Mouse (Mus musculus) adrenal gland, postnatal 4 days (tissue): ENCODE results near the gene Cdc42bpa. TPM values are rescaled to one million over a fixed set of nuclear protein-coding genes. Genes with fewer than 3 reads are reported as not detected.

Source experiments
- DNase-seq, 2 experiments: peaks; one replicate each; pipeline ENCODE4 v3.0.0; 2021 to 2022; ENCODE audit warnings: low spot score in 2 of 2, mixed read lengths in 2 of 2
- total RNA-seq, 2 experiments: library from RNA; stranded (reverse); gene quantifications; 2 replicates each; pipeline ENCODE4 v1.2.3; 2021

The Cdc42bpa gene
- total RNA-seq, 2 experiments from 2014 or later: 58.1 to 70.9 TPM

DNA sequence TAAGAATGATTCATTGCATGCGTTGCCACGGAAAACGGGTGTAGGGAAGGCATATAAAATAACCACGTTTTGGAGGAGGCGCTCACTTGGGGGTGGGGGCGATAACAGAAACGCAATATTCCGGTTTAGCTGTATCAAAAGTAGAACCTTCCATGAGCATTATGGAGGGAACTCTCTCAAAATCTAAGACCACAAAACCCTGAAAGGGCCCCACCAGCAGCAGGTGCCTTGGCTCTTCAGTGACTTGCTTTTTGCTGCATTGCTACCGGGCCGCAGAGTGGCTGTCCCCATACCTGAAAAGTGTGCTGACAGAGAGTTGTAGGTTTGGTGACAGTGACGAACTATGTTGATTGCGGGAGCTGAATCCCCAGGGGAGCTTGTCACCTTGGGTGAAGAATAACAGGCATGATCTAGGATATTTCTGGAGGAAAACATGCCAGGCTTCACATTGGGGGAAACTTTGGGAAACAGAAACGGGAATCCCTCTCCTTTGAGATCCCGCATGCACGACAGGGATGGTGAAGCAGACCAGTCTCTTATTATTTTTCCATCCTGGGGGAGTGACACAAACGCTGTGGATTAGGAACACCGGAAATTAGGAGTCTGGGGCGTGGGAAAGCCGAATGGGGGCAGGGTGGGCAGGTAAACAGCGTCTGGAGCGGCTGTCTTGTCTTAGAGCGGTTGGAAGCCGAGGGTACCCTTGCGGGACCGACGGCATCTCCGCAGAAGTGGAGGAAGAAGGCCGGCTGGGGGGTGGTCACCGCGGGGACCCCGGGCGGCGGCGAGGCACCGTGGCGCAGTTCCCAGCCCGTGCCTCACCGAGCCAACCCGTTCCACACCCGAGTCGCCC lies 1.2 kb upstream of the Cdc42bpa start:
- DNase-seq: peak in 1 of 2 experiments; percentile 22

DNA sequence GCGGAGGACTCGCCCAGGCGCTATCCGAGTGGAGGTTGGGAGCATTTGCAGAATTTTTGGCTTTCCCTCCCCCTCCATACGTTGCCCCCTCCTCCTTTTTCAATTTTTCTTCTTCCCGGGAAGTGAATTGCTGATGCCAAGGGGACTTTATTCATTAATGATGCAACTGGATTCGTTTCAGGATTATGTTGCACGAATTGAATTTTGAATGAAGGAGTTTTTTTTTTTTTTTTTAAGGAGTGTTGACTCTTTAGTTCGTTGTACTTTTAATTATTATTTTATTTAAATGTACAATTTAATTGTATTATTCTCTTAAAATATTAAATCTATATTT lies 238 bp downstream of the Cdc42bpa start:
- DNase-seq: no peak

DNA sequence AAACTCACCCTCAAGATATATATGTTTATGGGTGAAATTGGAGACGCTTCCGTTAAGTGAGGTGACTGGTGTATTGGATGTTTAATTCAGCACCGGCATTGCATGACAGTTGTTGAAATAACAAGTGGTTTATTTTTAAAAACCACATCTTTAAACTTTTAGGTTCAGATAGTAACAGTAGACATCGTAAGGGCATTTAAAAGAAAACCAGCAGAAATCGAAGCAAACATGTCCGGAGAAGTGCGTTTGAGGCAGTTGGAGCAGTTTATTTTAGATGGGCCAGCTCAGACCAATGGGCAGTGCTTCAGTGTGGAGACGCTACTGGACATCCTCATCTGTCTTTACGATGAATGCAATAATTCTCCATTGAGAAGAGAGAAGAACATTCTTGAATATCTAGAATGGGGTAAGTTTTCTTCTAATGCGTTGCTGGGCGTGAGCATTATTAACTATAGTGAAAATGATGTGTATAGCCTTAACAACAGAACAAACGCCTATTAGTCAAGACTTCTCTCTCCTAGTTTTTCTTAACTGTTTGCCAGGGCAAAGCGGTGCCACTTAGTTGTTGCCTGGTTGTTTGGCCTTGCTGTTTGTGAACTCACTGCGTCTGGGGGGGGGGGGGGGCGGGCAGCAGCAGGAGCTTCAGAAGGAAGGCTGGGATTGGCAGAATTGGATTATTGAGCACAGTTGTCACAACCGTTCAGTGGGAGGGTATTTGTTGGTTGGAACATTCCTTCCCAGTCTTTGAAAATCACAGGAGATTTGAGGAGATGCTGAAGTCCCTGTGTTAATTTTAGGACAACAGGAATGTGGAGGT lies 818 bp downstream of the Cdc42bpa start:
- no peak for DNase-seq

DNA sequence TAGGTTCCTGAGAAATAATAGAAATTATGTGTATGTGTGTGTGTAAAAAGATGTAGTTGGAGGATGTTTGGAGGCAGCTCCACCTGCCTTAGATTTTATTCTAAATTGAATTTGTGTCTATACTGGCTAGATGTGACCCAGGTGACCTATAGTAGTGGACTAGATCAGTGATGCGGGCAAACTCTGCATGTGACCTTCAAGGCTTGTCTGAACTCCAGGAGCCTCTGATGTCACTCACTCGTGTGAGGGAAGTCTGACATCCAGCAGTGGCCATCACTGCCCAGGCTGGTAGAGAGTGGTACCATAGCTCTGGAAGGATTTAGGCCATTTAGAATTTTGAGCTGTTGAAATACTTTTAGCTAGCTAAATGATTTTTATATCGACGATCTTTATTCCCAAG lies 1.5 kb downstream of the Cdc42bpa start:
- DNase-seq: no peak

DNA sequence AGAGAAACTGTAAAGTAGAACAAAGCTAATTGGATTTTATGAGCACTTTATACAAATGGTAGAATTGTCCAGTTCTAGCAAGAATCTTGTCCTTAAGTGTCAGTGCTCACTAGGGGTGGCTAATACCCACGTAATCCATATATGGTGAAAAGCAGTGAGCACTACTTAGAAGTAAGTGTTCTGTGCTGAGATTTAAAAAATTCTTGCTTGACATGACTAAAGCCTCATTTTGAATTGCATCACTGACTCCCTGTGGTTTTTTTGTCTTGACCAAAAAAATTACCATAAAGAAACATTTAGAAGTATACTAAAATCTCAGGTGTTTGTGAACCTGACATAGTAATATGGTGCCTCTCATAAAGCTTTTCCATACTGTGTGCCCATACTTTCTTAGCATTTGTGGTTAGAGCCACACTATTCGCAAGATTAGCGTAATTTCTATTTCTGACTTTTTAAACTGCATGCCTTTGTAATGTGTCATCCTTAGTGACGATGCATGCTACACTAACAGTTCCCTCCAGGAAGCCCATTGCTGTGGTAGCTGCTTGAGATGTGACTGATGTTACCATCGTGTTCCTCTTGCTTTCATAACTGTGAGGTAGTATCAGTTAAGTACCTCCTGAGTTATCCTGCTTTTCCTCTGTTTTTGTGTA lies 9.6 kb downstream of the Cdc42bpa start:
- no peak for DNase-seq

DNA sequence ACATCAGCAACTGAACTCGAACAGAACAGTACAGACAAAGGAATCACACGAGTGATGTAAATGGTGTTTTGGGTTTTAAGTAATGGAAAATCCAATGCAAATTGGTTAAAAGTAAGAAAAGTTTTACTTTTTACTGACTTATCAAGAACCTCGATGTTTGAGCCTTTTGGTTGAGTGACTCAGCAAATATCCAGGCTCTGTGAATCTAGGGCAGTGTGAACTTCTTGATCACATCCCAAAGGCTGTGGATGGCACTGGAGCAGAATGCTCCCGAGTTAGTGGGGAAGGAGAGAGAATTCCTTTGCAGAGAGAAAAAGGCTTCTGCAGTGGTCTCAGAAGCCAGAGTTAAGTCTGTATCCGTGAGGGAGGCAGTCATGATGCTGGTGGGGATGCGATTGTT lies 14.7 kb downstream of the Cdc42bpa start:
- no peak for DNase-seq

DNA sequence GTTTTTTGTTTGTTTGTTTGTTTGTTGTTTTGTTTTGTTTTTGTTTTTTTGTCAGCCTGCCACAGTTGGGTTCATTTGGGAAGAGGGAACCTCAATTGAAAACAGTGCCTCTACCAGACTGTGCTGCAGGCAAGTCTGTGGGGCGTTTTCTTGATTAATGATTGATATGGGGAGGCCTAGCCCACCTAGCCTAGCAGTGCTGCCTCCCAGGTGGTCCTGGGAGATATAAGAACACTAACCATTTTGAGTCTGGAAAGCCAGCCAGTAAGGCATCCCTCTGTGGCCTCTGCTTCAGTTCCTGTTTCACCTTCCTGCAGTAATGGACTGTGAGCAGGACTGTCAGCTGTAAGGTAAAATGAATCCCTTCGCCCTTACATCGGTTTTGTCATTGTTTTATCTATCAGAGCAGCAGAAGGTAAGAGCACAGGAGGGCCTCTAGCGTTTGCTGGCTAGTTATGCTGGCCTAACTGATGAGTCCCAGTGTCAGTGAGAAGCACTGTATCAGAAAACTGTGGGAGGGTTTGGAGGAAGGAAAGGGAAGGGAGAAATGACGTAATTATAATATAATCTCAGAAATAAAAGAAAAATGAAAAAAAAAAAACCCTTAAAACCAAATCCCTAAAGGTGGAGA lies 15.5 kb downstream of the Cdc42bpa start:
- no peak for DNase-seq

DNA sequence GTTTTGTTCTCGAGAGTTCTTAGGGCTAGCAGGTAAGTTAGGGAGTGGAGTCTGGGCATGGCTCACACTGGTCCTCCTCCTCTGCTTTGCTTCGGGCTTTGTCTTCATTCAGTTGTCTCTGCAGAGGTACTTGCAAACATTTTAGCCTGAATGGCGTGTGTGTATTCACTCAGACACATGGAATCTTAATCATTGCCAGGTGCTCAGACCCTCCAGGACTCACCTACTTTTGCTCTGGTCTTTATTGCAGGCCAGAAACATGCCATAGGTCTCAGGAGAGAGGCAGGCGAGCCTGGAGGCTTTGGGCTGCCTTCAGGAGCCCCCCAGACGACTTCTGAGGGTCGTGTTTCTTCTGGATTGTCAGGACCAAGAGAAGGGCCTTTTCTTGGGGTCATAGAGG lies 17.2 kb downstream of the Cdc42bpa start:
- DNase-seq: no peak

DNA sequence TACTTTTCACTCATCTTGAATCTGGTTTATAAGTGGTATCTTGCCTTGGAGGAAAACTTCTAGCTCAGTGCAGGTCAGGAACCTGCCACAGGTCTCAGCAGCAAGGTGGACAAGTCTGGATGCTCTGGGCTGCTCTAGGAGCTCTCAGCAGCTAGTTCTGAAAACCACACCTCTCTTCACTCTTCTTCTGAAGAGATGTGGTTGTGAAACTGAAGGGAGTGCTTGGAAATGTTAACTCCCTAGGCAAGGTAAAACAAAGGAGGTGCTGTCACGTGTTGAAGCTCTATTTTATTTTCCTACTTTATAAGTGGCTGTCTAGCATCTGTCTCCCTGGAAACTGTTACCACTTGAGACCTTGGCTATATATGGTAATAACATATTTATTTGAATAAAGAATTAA lies 18.5 kb downstream of the Cdc42bpa start:
- no peak for DNase-seq

DNA sequence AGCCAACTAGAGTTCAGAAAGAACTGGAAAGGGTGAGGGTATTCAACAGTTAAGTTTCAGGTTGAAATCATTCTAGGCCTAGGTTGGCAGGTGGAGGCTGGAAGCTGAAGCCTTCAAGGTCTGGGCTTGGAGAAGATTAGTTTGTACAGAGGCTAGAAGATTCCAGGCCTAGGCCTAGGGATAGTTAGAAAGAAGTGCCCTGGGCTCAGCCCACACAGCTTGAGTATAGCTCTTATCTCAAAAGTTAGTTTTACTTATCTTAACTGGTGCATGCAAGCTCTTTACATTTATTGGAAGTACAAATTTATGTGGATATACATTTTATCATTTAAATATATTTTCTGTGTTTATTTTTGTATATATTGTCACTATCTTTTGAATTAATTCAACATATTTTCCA lies 21.4 kb downstream of the Cdc42bpa start:
- no peak for DNase-seq

DNA sequence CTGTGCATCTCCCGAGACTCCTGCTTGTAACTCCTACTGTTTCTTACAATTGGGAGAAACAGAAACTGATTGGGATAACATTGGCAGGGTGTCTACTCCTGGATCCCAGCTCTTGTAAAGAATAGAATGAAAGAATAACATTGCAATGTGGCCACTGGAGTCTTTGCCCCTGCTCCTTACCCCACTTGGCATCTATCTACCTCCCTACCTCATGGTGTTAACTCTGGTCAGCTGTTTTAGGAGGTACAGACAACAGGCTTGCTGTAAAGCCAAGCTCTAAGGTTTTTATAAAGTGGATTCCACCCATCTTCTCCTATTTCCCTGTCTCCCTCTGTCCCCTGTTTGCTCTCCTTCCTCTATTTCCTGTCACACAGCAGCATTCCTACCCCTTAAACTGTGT lies 21.9 kb downstream of the Cdc42bpa start:
- DNase-seq: no peak

DNA sequence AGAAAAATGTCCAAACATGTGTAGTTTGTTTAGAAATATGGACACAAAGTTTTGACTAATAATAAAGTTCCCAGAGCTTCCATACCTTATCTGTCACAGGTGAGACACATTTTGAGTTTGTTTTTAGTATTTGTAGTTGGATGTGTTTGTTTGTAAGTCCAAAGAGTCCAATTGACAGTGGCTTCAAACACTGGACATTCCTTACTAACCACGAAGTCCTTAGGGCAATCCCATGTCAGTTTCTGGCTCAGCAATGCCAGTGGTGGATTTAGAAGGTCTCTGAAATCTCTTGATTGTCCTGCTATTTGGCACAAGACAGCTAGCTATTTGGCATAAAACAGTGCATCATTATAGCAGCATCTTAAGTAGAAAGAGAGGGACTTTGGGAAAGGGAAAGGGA lies 22.7 kb downstream of the Cdc42bpa start:
- no peak for DNase-seq

DNA sequence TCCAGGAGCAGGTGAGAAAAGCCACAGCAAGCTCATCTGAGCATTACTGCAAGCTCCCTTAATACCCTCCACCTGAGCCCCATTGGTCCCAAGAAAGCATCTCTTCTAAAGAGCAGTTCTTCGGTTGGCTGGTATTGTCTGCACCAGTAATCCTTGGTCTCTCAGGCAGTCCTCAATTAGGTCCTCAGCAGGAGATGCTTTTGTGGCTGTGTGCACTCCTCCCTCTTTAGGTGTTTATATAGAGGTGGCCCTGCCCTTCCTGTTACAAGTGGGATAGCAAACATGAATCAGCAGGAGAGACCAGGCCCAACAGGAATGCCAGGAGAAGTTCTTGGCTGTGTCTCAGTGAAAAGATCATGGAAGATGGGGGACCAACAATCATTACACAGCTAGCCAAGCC lies 23.9 kb downstream of the Cdc42bpa start:
- DNase-seq: no peak

DNA sequence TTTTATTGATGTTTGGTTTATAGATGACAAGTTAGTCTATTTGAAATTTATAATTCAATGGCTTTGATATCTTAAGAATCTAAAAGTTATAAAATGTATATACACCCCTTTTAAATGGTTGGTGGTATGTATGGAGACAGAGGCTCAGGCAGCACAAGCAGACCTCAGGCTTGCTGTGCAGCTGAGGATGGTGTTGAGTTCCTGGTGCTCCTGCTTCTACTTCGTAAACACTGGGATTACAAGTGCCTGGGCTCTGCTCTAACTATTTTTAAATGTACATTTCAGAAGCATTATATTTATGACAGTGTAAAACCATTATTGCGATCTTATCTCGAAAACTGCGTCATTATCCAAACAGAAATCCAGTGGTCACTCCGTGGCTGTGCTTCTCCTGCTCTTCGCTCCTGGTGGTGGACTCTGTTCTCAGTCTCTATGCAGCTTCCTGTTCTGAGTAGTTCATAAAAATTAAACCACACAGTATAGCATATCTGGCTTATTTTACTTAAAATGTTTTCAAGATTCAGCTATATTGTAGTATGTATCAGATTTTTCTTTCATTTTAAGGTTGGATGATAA lies 31.5 kb downstream of the Cdc42bpa start:
- DNase-seq: no peak

DNA sequence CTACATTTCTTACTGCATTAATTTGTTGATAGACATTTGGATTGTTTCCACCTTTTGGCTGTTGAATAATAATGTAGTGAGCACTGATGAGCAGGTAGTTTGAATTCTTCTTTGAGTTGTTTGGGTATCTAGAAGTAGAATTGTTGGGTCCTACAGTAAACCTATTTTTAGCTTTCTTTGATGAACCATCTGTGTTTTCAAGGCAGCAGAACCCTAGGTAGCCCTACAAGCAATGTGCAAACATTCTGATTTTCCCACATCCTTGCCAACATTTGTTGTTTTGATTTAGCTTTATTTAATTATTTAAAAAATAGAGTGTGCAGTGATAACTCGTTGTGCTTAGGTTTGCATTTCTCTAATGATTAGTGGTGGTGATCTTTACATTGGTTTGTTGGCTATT lies 32.0 kb downstream of the Cdc42bpa start:
- no peak for DNase-seq

DNA sequence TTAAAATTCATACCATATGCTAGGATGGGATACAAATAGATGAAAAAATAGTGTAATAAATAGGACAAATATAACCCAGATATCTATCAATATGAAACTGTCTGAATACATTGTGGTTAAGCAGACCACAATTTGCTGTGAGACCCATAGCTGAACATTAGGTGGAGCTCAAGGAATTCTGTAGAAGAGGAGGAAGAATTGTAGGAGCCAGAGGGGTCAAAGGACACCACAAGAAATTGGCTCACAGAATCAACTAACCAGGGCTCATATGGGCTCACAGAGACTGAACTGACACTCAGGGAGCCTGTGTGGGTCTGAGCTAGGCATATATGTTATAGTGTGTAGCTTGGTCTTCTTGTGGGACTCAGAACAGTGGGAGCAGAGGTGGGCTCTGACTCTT lies 47.8 kb downstream of the Cdc42bpa start:
- DNase-seq: no peak

DNA sequence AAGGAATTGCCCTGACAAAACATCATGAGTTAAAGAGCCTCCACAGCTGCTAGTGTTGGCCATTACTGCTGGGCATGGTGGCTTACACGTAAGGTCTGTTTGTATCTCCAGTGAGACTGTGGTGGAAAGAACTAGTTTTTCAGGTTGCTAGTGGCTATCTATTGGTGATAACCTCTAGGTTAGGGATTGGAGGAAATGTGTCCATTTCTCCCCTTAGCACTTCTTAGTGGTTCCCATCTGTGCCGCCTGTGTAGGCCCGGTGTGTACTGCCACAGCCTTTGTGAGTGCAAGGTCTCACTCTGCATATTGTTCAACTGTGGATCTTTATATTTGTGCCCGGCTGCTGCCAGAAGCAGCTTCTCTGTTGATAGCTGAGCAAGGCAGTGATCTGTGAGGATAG lies 53.2 kb downstream of the Cdc42bpa start:
- DNase-seq: no peak

DNA sequence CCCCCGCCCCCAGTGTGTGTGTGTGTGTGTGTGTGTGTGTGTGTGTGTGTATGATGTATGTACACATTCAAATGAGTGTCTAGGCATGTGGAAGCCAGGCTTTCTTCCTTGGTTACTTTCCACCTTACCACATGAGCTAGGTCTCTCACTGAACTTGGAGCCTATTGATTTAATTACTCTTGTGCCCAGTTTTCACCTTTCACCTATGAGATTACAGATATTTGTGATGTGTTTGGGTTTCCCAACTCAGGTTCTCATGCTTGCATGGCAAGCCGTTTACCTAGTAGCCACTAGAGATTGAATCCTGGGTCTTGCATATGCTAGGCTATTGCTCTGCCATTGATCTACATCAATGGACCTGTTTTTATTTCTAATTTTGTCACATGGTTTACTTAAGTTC lies 57.9 kb downstream of the Cdc42bpa start:
- no peak for DNase-seq

DNA sequence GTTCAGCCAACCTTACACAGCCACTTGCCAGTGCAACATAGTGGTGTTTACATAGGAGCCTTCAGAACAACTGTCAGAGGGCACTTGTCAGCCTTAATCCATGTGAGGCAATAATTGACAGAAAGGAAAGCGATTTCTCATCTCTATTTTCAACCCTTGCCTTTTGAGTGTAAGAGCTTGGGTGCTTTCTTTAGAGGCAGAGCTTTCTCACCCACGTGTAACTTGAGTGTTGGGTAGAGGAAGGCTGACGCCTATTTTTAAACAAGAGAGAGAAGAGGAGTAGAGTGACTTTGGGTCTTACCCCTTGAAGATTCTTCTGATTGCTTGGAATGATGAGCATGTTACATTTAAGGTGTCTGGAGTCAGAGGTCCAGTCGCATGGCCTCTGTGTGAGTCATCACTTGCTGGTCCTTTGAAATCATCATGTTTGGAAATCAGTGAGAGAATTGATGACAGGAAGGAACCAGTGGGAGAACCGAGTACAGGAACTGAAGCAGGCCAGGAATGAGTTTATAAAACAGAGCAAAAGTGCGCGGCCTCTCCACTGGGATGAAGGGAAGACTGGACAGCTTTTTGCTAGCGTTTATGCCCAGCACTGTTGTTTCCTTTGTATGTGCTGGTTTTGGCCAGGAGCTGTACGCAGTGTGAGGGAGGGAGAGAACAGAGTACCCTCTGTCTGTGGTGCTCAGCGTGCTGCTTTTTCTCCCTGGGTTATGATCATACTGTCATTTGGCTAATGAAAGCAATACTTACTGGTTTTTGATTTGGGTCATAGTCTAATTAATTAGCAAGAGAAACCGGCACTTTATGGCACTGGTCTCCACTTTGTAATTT lies 61.4 kb downstream of the Cdc42bpa start:
- DNase-seq: no peak

DNA sequence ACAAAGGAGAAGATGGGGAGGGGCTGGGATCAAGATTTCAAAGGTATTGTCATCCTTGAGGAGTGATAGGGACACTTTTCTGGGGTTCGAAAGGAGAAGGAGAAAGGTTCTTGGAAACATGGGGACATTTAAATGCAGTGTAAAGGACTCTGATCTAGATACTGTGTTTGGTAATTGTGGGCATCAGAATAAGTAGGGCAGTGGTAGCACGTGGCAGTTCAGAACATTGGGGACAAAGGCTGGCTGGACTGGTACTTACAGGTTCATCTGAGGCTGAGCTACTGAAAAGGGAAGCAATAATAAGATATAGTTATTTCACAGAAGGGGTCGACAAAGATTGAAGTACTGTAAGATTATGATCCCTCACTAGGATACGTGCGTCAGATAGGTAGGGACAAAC lies 63.2 kb downstream of the Cdc42bpa start:
- DNase-seq: no peak
